Mouse (Mus musculus) large intestine, adult 2 months (tissue): ENCODE data around the gene Gpr161. TPM values are rescaled to one million over a fixed set of nuclear protein-coding genes. Genes with fewer than 3 reads are reported as not detected.

Experiments used
- polyA plus RNA-seq: library from polyadenylated mRNA; depleted of rRNA; stranded (reverse); fragments of >200 nt; gene quantifications from 2 replicates; pipeline ENCODE4 v1.2.3, GENCODE M21; 2012; rRNA removed

The Gpr161 gene
- polyA plus RNA-seq, 1 experiment, result 1.2 TPM

Other genes with a start within 250 kb of the Gpr161 start
- 0.16 TPM in 1 of 2 replicates, not detected in the other for gene Tbx19, start 135.0 kb upstream of the Gpr161 start, polyA plus RNA-seq
- gene Sft2d2, start 101.4 kb upstream of the Gpr161 start, polyA plus RNA-seq, result 60.7 and 96.1 TPM in 2 replicates
- 12.0 and 18.9 TPM in 2 replicates for gene Tiprl, start 58.8 kb upstream of the Gpr161 start, polyA plus RNA-seq
- 7.7 and 11.6 TPM in 2 replicates for gene Dcaf6, start 164.7 kb downstream of the Gpr161 start, polyA plus RNA-seq
- 65.4 and 71.8 TPM in 2 replicates for gene Mpc2, start 164.8 kb downstream of the Gpr161 start, polyA plus RNA-seq
- 0.07 TPM in 1 of 2 replicates, not detected in the other for gene Adcy10, start 189.4 kb downstream of the Gpr161 start, polyA plus RNA-seq